In the genomic region with DNA sequence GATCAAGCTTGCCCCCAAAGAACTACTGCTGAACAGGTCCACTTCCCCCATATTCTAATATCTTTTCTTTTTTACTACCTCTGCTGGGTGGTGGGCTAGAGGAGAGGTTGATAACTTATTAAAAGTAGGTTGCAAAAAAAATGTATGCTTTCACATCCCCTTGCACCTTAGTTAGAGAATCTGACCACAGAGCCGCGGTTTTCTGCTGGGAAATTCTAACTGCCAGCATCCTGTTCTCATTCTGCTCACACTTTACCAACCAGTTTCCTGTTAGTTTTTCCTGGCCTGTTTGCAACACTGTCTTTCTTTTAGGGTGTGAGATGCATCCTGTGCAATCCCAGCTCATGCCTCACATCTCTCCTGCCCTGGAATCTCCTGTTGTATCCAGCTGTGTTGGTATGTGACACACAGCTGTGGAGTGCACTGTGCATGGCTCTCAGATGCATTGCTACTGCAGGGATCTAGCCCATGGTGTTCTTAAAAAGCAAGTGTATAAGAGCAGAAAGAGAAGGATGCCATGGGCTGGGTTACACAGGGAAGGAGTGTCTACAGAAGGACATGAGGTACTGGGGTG, we compare ENCODE assay signal across 1 mouse cellular context.
TF ChIP-seq lines count a peak whose summit lies in the region.

No protein-coding gene starts in this region.

TF ChIP-seq in CH12.LX, 34 proteins besides CTCF, POLR2A, EP300 and RAD21 (continued from another document):
- TF ChIP-seq NRF1 (IDR thresholded peaks at IDR 0.05; ENCODE audit: low read depth, low read length) (no peak), NELFE (IDR thresholded peaks at IDR 0.05; ENCODE audit: low read depth, low read length) (no peak), TCF12 (IDR thresholded peaks at IDR 0.05; ENCODE audit: low read depth, low read length) (0 out of 2 replicates have a peak, but pooled peaks have one; percentile 43), USF2 (conservative IDR thresholded peaks at IDR 0.05; ENCODE audit: low read depth, low read length) (no peak), MXI1 (IDR thresholded peaks at IDR 0.05; ENCODE audit: low read depth, low read length) (no peak), MEF2A (IDR thresholded peaks at IDR 0.05; ENCODE audit: borderline replicate concordance, low read depth, low read length) (peak; percentile 39; the same call in 1 of the 2 replicates), IRF4 (IDR thresholded peaks at IDR 0.05; ENCODE audit: low read depth, low read length) (peak; percentile 66; the same call in 1 of the 2 replicates), UBTF (IDR thresholded peaks at IDR 0.05; ENCODE audit: low read depth, low read length) (no peak), E2F4 (IDR thresholded peaks at IDR 0.05; ENCODE audit: insufficient replicate concordance, low read depth, low read length) (no peak), SMC3 (IDR thresholded peaks at IDR 0.05; ENCODE audit: low read depth, low read length) (no peak), ETS1 (conservative IDR thresholded peaks at IDR 0.05; ENCODE audit: low read depth, low read length) (peak; percentile 27; the same call in 1 of the 2 replicates)
